Mouse (Mus musculus) cerebellum, adult 2 months (tissue): ENCODE data around the gene Kat7.

Experiments used
- CTCF ChIP-seq: fragments of 200-500 bp; IDR thresholded peaks from 2 replicates; pipeline ENCODE4 v1.5.1; 2011; ENCODE audit warnings: low read depth, mild to moderate bottlenecking, control low read depth, low read length, moderate library complexity, borderline replicate concordance; ENCODE audit not compliant: insufficient read depth
- POLR2A ChIP-seq: fragments of 200-500 bp; IDR thresholded peaks from 2 replicates; pipeline ENCODE4 v1.6.1; 2011; ENCODE audit warnings: low read length, control low read depth, borderline replicate concordance; ENCODE audit not compliant: insufficient read depth

DNA sequence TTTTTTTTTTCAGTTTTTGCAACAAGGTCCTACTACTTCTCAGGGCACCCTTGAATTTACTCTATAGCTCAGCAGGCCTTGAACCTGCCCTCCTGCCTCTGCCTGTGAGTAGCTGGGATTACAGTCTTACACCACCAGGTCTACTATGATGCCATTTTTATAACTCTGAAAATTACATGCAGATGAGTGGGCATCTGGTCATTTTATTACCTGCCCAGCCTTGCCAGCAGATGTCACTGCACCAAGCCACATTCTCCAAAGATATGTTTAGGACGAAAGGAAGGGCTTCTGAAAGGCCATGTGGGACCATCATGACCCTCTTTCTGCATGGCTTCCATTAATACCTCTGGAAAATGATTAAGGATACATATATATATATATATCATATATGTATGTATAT lies 9.5 kb upstream of the Kat7 start:
- TF ChIP-seq POLR2A: no peak
- no peak for TF ChIP-seq CTCF
